Mouse (Mus musculus) MEL-GATA-1-ER (cell line): ENCODE measurements at regions not wholly inside any gene's neighbourhood (a gene's known extent, or its start where the extent isn't known, plus 50 kb on each side); places are given as distances from the start of the nearest gene placed in this dataset.

Experiments used
- DNase-seq: peaks from one replicate; pipeline ENCODE4 v3.0.0-alpha.2; 2012; ENCODE audit warnings: low read depth; ENCODE audit errors: extremely low read depth

DNA sequence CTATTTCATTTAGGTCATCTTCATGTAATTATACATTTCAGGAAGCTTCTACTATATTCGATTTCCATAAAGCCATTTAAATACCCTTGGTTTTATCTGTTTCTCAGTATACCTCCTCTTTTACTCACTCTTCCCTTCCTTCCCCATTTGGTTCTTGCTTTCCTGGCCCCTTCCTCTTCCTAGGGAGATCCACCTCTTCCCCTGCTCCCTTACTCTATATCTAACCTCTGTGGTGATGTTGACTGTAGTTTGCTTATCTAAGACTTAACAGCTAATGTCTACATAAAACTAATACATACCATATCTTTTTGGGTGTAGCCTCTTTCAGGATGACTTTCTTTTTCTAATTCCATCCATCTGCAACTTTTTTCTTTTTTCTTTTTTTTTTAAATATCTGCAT lies 92.9 kb upstream of the Tbc1d5 start:
- peak; percentile 21 for DNase-seq

DNA sequence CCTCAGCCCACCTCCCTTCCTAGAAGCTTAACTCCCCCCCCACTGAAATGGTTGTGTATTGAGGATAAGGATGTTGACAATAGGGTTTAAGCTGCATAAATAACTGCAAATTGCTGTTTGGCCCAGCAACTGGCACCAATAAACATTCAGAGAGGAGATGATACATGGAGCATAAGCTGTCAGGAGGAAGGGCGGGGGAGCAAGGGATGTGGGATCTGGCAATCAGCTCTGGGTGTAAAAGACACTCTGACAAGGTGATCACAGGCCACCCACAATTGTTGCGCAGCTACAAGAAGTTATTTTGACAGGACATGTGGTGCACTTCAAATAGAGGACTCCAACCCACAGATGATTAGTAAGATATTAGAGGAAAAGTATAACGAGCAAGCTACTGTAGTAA lies 83.8 kb upstream of the Tbc1d5 start:
- no peak for DNase-seq

DNA sequence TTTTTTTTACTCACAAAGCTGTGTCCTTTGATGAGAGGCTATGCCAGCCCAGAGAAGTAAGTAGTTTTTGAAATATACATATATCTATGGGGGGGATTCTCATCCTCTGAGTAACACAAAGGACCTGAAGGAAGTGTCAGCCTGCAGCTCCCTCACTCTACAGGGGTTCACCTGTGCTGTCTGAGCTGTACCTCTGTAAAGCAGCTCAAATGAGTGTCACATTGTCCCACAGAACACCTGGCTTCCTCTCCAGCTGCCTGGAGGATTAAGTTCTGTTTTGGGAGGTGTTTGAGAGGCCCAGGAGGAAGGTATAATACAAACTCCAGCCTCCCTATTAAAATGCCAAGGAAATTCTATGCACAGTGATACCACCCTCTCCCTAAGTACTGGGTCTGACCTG lies 83.3 kb upstream of the Tbc1d5 start:
- DNase-seq, result no peak

GRCm38 (mm10) chr17:51258316-51258715 lies 79.2 kb upstream of the Tbc1d5 start:
- no peak for DNase-seq

GRCm38 (mm10) chr17:51248543-51248942 lies 69.4 kb upstream of the Tbc1d5 start:
- DNase-seq, result no peak

- no peak for DNase-seq
These were observed 66.9 kb upstream of the Tbc1d5 start for GRCm38 (mm10) chr17:51246038-51246437.

- DNase-seq, result peak; percentile 36
These were observed 61.3 kb upstream of the Tbc1d5 start for GRCm38 (mm10) chr17:51240360-51240993.

DNA sequence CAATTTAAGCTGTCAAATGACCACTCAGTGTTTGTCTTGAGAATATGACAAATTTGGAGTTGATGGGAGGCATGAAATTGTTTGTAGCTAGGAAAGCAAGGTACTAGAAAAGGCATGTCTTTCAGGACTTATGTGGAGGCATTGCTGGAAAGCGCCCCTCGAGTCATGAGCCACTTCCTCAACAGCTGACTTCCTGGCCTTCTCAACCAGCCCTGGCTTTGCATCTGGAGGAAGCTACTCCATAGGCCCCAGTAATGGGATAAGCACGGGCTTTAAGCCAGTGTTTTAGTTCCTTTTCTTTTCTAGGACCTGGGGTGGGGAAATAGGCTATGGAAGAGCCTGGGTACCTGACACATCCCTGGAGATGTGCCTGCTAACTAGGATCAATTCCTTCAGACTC lies 60.3 kb upstream of the Tbc1d5 start:
- DNase-seq, result no peak
